8 mouse cellular contexts compared by ENCODE assay signal in genomic region chr10:57841638-57842509, GRCm38 (mm10). TPM values are rescaled to one million over a fixed set of nuclear protein-coding genes. Genes with fewer than 3 reads are reported as not detected.
DNase-seq lines count a peak whose midpoint lies in the region; ATAC-seq and TF ChIP-seq lines count a peak whose summit lies in the region.

No protein-coding gene starts in this region.

- H3K27ac ChIP-seq in intestine, embryonic 14.5 days (ENCODE audit: low read depth) = no peak overlapping the region
- H3K27ac ChIP-seq in intestine, embryonic 16.5 days (ENCODE audit: low read length) = no peak overlapping the region
- no peak overlapping the region for H3K27ac ChIP-seq in bone marrow, adult 2 months (ENCODE audit: control insufficient read depth, insufficient read depth, low read depth, low read length, poor library complexity)
- H3K27ac ChIP-seq in embryonic fibroblast, embryonic 13.5 days (ENCODE audit: insufficient read depth, low read length) = no peak overlapping the region
- no peak overlapping the region for H3K27ac ChIP-seq in hindbrain, embryonic 13.5 days
- H3K27ac ChIP-seq in midbrain, embryonic 14.5 days (replicated peaks; ENCODE audit: low read depth, low read length) = no peak overlapping the region

- 36% methylated on average over 8 of the region's 8 CpGs for WGBS in intestine, embryonic 14.5 days
- WGBS in intestine, embryonic 16.5 days = 37% methylated on average over 8 of the region's 8 CpGs
- 40% methylated on average over 8 of the region's 8 CpGs for WGBS in bone marrow, adult 2 months
- 40% methylated on average over 8 of the region's 8 CpGs for WGBS in hindbrain, embryonic 13.5 days
- WGBS in midbrain, embryonic 14.5 days = 45% methylated on average over 8 of the region's 8 CpGs

- H3K36me3 ChIP-seq in intestine, embryonic 14.5 days (ENCODE audit: control insufficient read depth, insufficient read depth, low read length) = no peaks in the 10 kb centered on the region
- no peaks in the 10 kb centered on the region for H3K36me3 ChIP-seq in intestine, embryonic 16.5 days (ENCODE audit: control insufficient read depth, insufficient read depth, low read length)
- no peaks in the 10 kb centered on the region for H3K36me3 ChIP-seq in hindbrain, embryonic 13.5 days
- H3K36me3 ChIP-seq in midbrain, embryonic 14.5 days (ENCODE audit: control insufficient read depth, insufficient read depth, low read length) = no peaks in the 10 kb centered on the region

- no peaks in the 10 kb centered on the region for H3K4me1 ChIP-seq in intestine, embryonic 14.5 days (replicated peaks; ENCODE audit: control insufficient read depth, insufficient read depth, low read length)
- H3K4me1 ChIP-seq in intestine, embryonic 16.5 days (ENCODE audit: control insufficient read depth, insufficient read depth, low read length) = no peaks in the 10 kb centered on the region
- H3K4me1 ChIP-seq in bone marrow, adult 2 months (ENCODE audit: control insufficient read depth, insufficient read depth, low read length) = no peaks in the 10 kb centered on the region
- H3K4me1 ChIP-seq in embryonic fibroblast, embryonic 13.5 days (ENCODE audit: control insufficient read depth, insufficient read depth, low read length) = no peaks in the 10 kb centered on the region
- H3K4me1 ChIP-seq in hindbrain, embryonic 13.5 days (replicated peaks) = no peaks in the 10 kb centered on the region
- no peaks in the 10 kb centered on the region for H3K4me1 ChIP-seq in midbrain, embryonic 14.5 days (ENCODE audit: control insufficient read depth, insufficient read depth, low read length)

- no peaks in the 10 kb centered on the region for H3K9me3 ChIP-seq in intestine, embryonic 14.5 days (ENCODE audit: control insufficient read depth, low read length)
- H3K9me3 ChIP-seq in intestine, embryonic 16.5 days (ENCODE audit: control insufficient read depth, low read length) = no peaks in the 10 kb centered on the region
- H3K9me3 ChIP-seq in hindbrain, embryonic 13.5 days = no peaks in the 10 kb centered on the region
- no peaks in the 10 kb centered on the region for H3K9me3 ChIP-seq in midbrain, embryonic 14.5 days (ENCODE audit: control insufficient read depth, low read length)

- no peak for ATAC-seq in intestine, embryonic 14.5 days (replicated peaks; ENCODE audit: low FRiP score, low TSS enrichment, low read depth)
- no peak for ATAC-seq in intestine, embryonic 16.5 days
- peak; percentile 83 for ATAC-seq in hindbrain, embryonic 13.5 days (ENCODE audit: low FRiP score)
- peak; percentile 59; the same call in 1 of the 2 replicates for ATAC-seq in midbrain, embryonic 14.5 days (ENCODE audit: low FRiP score, low TSS enrichment)

- DNase-seq in intestine, embryonic 14.5 days (ENCODE audit: low spot score) = peak; percentile 62
- DNase-seq in left cerebral cortex, adult 18-20 months (ENCODE audit: low spot score in 2 of 2) = peak; percentile 48 to 60
- DNase-seq in midbrain, embryonic 14.5 days = peak; percentile 90
- peak; percentile 8 to 50 for DNase-seq in spleen, postnatal 10 days (ENCODE audit: low spot score in 2 of 2)

- 0 out of 2 replicates have a peak, but pooled peaks cover 3% of the 10 kb centered on the region for H3K27me3 ChIP-seq in intestine, embryonic 14.5 days (replicated peaks; ENCODE audit: control insufficient read depth, insufficient read depth, low read length)
- no peaks in the 10 kb centered on the region for H3K27me3 ChIP-seq in intestine, embryonic 16.5 days (replicated peaks; ENCODE audit: control insufficient read depth, insufficient read depth, low read length)
- no peaks in the 10 kb centered on the region for H3K27me3 ChIP-seq in hindbrain, embryonic 13.5 days
- no peaks in the 10 kb centered on the region for H3K27me3 ChIP-seq in midbrain, embryonic 14.5 days (ENCODE audit: control insufficient read depth, insufficient read depth, low read length)

- no peak overlapping the region for H3K4me3 ChIP-seq in intestine, embryonic 14.5 days (ENCODE audit: low read depth, low read length)
- no peak overlapping the region for H3K4me3 ChIP-seq in intestine, embryonic 16.5 days (ENCODE audit: low read length)
- no peak overlapping the region for H3K4me3 ChIP-seq in bone marrow, adult 2 months (replicated peaks; ENCODE audit: control insufficient read depth, low read depth, low read length)
- no peak overlapping the region for H3K4me3 ChIP-seq in embryonic fibroblast, embryonic 13.5 days (ENCODE audit: insufficient read depth, low read length)
- no peak overlapping the region for H3K4me3 ChIP-seq in hindbrain, embryonic 13.5 days
- no peak overlapping the region for H3K4me3 ChIP-seq in midbrain, embryonic 14.5 days (replicated peaks; ENCODE audit: low read depth, low read length)

- H3K9ac ChIP-seq in intestine, embryonic 14.5 days (ENCODE audit: low read length) = no peak overlapping the region
- no peak overlapping the region for H3K9ac ChIP-seq in intestine, embryonic 16.5 days (ENCODE audit: low read depth, low read length)
- no peak overlapping the region for H3K9ac ChIP-seq in hindbrain, embryonic 13.5 days
- H3K9ac ChIP-seq in midbrain, embryonic 14.5 days (replicated peaks; ENCODE audit: low read length) = no peak overlapping the region

- no peak overlapping the region for H3K4me2 ChIP-seq in intestine, embryonic 14.5 days (ENCODE audit: low read length)
- H3K4me2 ChIP-seq in intestine, embryonic 16.5 days (ENCODE audit: low read depth, low read length) = no peak overlapping the region
- no peak overlapping the region for H3K4me2 ChIP-seq in hindbrain, embryonic 13.5 days
- no peak overlapping the region for H3K4me2 ChIP-seq in midbrain, embryonic 14.5 days (ENCODE audit: low read length)

- TF ChIP-seq POLR2A in bone marrow, adult 2 months (IDR thresholded peaks at IDR 0.05; ENCODE audit: borderline replicate concordance, control insufficient read depth, low read depth, low read length) = no peak
- TF ChIP-seq POLR2A in embryonic fibroblast, embryonic 13.5 days (IDR thresholded peaks at IDR 0.05; ENCODE audit: low read depth, low read length) = no peak

- TF ChIP-seq CTCF in bone marrow, adult 2 months (IDR thresholded peaks at IDR 0.05; ENCODE audit: control insufficient read depth, insufficient read depth, low read length) = peak; percentile 47
- peak; percentile 47; the same call in 1 of the 2 replicates for TF ChIP-seq CTCF in embryonic fibroblast, embryonic 13.5 days (IDR thresholded peaks at IDR 0.05; ENCODE audit: borderline replicate concordance, insufficient read depth, low read length)

RNA-seq across cellular contexts. Expression of gene Smpdl3a, which starts 47.7 kb away (rescaled TPM):
- polyA plus RNA-seq in intestine, embryonic 14.5 days (2014; fragmentation: Nextera tagmentation; extraction: Ambion mirVana) = 27.1 and 27.7 TPM in 2 replicates
- polyA plus RNA-seq in intestine, embryonic 16.5 days (2015; fragmentation: Nextera tagmentation; extraction: Ambion mirVana) = 81.6 and 99.0 TPM in 2 replicates
- polyA plus RNA-seq in bone marrow, adult 2 months (2011; ENCODE audit: insufficient read depth, insufficient read length, low replicate concordance, missing spikeins) = 9.1 and 13.2 TPM in 2 replicates
- 21.3 and 32.9 TPM in 2 replicates for polyA plus RNA-seq in embryonic fibroblast, embryonic 13.5 days (2011; ENCODE audit: insufficient read length, low read depth, missing spikeins)
- 22.6 and 23.2 TPM in 2 replicates for polyA plus RNA-seq in hindbrain, embryonic 13.5 days (2015; fragmentation: Nextera tagmentation; extraction: Ambion mirVana)
- 10 to 100 TPM; 24.9 to 25.2 TPM for total RNA-seq in left cerebral cortex, adult 18-20 months (2021)
- 16.6 and 18.7 TPM in 2 replicates for polyA plus RNA-seq in midbrain, embryonic 14.5 days (2014; fragmentation: Nextera tagmentation; extraction: Ambion mirVana)

RNA-seq across cellular contexts. Expression of gene Fabp7, which starts 57.2 kb away (rescaled TPM):
- polyA plus RNA-seq in intestine, embryonic 14.5 days (2014; fragmentation: Nextera tagmentation; extraction: Ambion mirVana) = 58.4 and 59.9 TPM in 2 replicates
- polyA plus RNA-seq in intestine, embryonic 16.5 days (2015; fragmentation: Nextera tagmentation; extraction: Ambion mirVana) = 32.8 and 36.5 TPM in 2 replicates
- 1.8 TPM in 1 of 2 replicates, not detected in the other for polyA plus RNA-seq in bone marrow, adult 2 months (2011; ENCODE audit: insufficient read depth, insufficient read length, low replicate concordance, missing spikeins)
- 2.9 and 14.0 TPM in 2 replicates for polyA plus RNA-seq in embryonic fibroblast, embryonic 13.5 days (2011; ENCODE audit: insufficient read length, low read depth, missing spikeins)
- 2,194 and 2,515 TPM in 2 replicates for polyA plus RNA-seq in hindbrain, embryonic 13.5 days (2015; fragmentation: Nextera tagmentation; extraction: Ambion mirVana)
- 10 to 100 TPM; 45.3 to 56.9 TPM for total RNA-seq in left cerebral cortex, adult 18-20 months (2021)
- 1,508 and 1,932 TPM in 2 replicates for polyA plus RNA-seq in midbrain, embryonic 14.5 days (2014; fragmentation: Nextera tagmentation; extraction: Ambion mirVana)

Comparison
In these comparisons a context has a peak if more than half of its experiments do, and no peak if none do; other contexts are left out.
1. ATAC-seq: peak in hindbrain, embryonic 13.5 days (single experiment) and midbrain, embryonic 14.5 days (single experiment); none in intestine, embryonic 14.5 days (single experiment) and intestine, embryonic 16.5 days (single experiment).
2. DNase-seq: peak in every context shown above with its lines; median percentile 90 in midbrain, embryonic 14.5 days; 62 in intestine, embryonic 14.5 days; 54 in left cerebral cortex, adult 18-20 months; 29 in spleen, postnatal 10 days.
3. RNA of gene Fabp7, which starts 57.2 kb away (polyA plus RNA-seq): 2,194 to 2,515 TPM in hindbrain, embryonic 13.5 days and 1,508 to 1,932 TPM in midbrain, embryonic 14.5 days; 58.4 to 59.9 TPM in intestine, embryonic 14.5 days, 32.8 to 36.5 TPM in intestine, embryonic 16.5 days, 2.9 to 14.0 TPM in embryonic fibroblast, embryonic 13.5 days and 1.8 TPM in bone marrow, adult 2 months; every median in the first group is over 10 times any median in the second.